Mouse (Mus musculus) stomach, postnatal 0 days (tissue): ENCODE results near the gene Ccdc153. TPM values are rescaled to one million over a fixed set of nuclear protein-coding genes. Genes with fewer than 3 reads are reported as not detected.

Experiments used
- ATAC-seq: fragments of 200-750 bp; cut with Nextera tagmentation; 2 replicates; pipeline ENCODE4 v1.8.0; 2017; ENCODE audit not compliant: low FRiP score, low TSS enrichment
- DNase-seq: peaks from one replicate; pipeline ENCODE4 v3.0.0-alpha.2; 2016; ENCODE audit warnings: low spot score
- H3K27ac ChIP-seq: fragments of 300-500 bp; sonication (generic); replicated peaks from 2 replicates; pipeline ENCODE4 v1.5.1; 2014; ENCODE audit warnings: mild to moderate bottlenecking, control low read depth
- H3K27me3 ChIP-seq: fragments of 300-500 bp; sonication (generic); 2 replicates; pipeline ENCODE4 v1.6.1; 2014; ENCODE audit warnings: low read length; ENCODE audit not compliant: control insufficient read depth, insufficient read depth
- H3K36me3 ChIP-seq: fragments of 300-500 bp; sonication (generic); 2 replicates; pipeline ENCODE4 v1.6.1; 2014; ENCODE audit warnings: low read length, mixed read lengths; ENCODE audit not compliant: control insufficient read depth, insufficient read depth
- H3K4me1 ChIP-seq: fragments of 300-500 bp; sonication (generic); replicated peaks from 2 replicates; pipeline ENCODE4 v1.6.1; 2014; ENCODE audit warnings: antibody characterized with exemption; ENCODE audit not compliant: control insufficient read depth, insufficient read depth
- H3K4me2 ChIP-seq: fragments of 300-500 bp; sonication (generic); replicated peaks from 2 replicates; pipeline ENCODE4 v1.6.1; 2014; ENCODE audit warnings: low read depth, mild to moderate bottlenecking, control low read depth, moderate library complexity
- H3K4me3 ChIP-seq: fragments of 300-500 bp; sonication (generic); 2 replicates; pipeline ENCODE4 v1.5.1; 2014; ENCODE audit warnings: low read depth, low read length, control low read depth
- H3K9ac ChIP-seq: fragments of 300-500 bp; sonication (generic); 2 replicates; pipeline ENCODE4 v1.6.1; 2014; ENCODE audit warnings: mild to moderate bottlenecking, low read length, control low read depth, mixed read lengths
- H3K9me3 ChIP-seq: fragments of 300-500 bp; sonication (generic); 2 replicates; pipeline ENCODE4 v1.6.1; 2016; ENCODE audit warnings: low read length; ENCODE audit not compliant: control insufficient read depth
- CTCF ChIP-seq: IDR thresholded peaks from 2 replicates; pipeline ENCODE4 v1.5.1; 2016; ENCODE audit warnings: antibody characterized with exemption, low read depth, mild to moderate bottlenecking, moderate library complexity
- EP300 ChIP-seq: optimal IDR thresholded peaks from 2 replicates; pipeline ENCODE3; 2016; ENCODE audit warnings: antibody characterized with exemption
- WGBS: fragments of 180-500 bp; shearing (Covaris S2); extraction: QIAGEN DNeasy Blood & Tissue Kit; methylation state at CpG from one replicate; pipeline ENCODE4 v1.1.7; 2014; 5-methylcytosine and 5-hydroxymethylcytosine counted together
- polyA plus RNA-seq: library from polyadenylated mRNA; unstranded; fragments of >200 nt; fragmentation: Nextera tagmentation; extraction: Ambion mirVana; gene quantifications from 2 replicates; pipeline ENCODE4 v1.2.1, GENCODE M21; 2015

Ccdc153 gene
- polyA plus RNA-seq, 1 experiment from 2014 or later = not detected

DNA sequence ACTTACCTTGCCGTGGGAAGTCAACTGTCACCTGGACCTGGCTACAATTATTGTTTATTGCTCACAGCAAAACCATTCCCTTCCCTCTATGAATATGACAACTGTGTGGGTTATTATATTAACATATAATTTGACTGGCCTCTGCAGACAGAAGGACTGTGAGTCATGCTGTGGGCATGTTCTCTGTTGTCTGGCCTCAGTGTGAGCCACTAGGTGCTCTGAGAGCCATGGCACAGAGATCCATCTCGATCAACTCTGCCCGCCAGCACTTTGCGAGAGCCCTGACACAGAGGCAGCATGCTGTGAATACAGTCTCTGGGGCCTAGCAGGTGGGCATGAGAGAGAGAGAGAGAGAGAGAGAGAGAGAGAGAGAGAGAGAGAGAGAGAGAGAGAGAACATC, 29.5 kb downstream of the Ccdc153 start:
- Histone ChIP-seq H3K27me3 (no peaks in the 10 kb centered on the region), H3K4me2 (no peak overlapping the region), H3K9ac (no peak overlapping the region), H3K9me3 (no peaks in the 10 kb centered on the region), H3K36me3 (no peaks in the 10 kb centered on the region), H3K4me1 (0 out of 2 replicates have a peak, but pooled peaks cover 2% of the 10 kb centered on the region), H3K4me3 (no peak overlapping the region), H3K27ac (no peak overlapping the region)
- 78% methylated on average over 4 of the region's 4 CpGs for WGBS
- TF ChIP-seq CTCF (no peak), EP300 (no peak)
- ATAC-seq (no peak), DNase-seq (no peak)

DNA sequence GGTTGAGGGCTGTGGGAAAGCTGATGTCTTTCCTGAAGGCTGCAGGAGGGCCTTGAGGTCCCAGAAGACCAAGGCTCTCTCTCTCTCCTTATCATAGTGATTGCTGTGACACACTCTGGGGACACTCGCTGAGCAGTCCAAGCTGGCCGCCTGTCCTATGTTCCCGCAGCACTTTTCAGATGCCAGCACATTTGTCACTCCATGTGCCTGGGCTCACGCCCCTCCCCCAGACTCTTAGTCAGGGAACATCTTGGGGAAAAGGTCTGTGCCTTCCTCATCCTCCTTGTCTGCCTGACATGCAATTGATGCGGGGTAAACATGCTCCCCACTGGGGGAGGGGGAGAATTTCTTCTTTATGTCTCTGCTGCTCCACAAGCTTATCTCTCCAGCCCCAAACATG, 42.7 kb downstream of the Ccdc153 start:
- DNase-seq (no peak), ATAC-seq (no peak)
- H3K27me3 ChIP-seq = no peaks in the 10 kb centered on the region
- no peaks in the 10 kb centered on the region for H3K4me1 ChIP-seq
- H3K4me3 ChIP-seq = no peak overlapping the region
- no peak for TF ChIP-seq CTCF
- no peak for TF ChIP-seq EP300
- peaks cover 2% of the 10 kb centered on the region; the same call in 1 of the 2 replicates for H3K36me3 ChIP-seq
- WGBS = 59% methylated on average over 5 of the region's 5 CpGs
- H3K27ac ChIP-seq = no peak overlapping the region
- H3K9me3 ChIP-seq = no peaks in the 10 kb centered on the region
- H3K4me2 ChIP-seq = no peak overlapping the region
- no peak overlapping the region for H3K9ac ChIP-seq

DNA sequence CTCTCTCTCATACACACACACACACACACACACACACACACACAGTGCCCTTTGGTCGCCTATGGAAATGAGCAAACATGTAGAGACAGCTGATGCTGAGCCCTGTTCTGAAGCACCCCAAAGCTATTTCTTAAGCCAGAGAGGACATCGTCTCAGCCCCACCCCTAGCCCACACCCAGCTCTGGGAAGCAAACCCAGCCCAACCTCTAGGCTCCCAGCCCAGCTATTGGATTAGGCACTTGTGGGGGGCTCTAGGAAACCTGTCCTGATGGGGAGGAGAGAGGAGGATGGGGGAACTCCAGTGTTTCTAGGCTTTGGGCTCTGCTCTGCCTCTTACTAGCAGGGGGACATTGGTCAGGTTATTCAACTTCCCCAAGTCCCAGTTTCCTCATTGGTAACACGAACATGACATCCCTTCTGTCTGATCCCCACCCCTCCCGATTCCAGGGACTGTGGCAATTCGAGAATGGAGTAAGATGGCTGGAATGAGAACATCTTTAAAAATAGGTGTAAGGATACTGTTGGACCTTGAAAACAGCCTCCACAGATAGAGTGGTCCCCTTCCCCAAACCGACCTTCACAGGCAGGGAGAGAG, 45.9 kb downstream of the Ccdc153 start:
- H3K36me3 ChIP-seq = peaks cover 4% of the 10 kb centered on the region; the same call in 1 of the 2 replicates
- H3K4me1 ChIP-seq = no peaks in the 10 kb centered on the region
- WGBS = 21% methylated on average over 6 of the region's 6 CpGs
- H3K27me3 ChIP-seq = no peaks in the 10 kb centered on the region
- ATAC-seq (no peak), DNase-seq (no peak)
- H3K9ac ChIP-seq = no peak overlapping the region
- TF ChIP-seq EP300 = no peak
- no peak for TF ChIP-seq CTCF
- H3K4me2 ChIP-seq = no peak overlapping the region; the same call in 1 of the 2 replicates
- H3K4me3 ChIP-seq = no peak overlapping the region
- no peak overlapping the region for H3K27ac ChIP-seq
- H3K9me3 ChIP-seq = no peaks in the 10 kb centered on the region

DNA sequence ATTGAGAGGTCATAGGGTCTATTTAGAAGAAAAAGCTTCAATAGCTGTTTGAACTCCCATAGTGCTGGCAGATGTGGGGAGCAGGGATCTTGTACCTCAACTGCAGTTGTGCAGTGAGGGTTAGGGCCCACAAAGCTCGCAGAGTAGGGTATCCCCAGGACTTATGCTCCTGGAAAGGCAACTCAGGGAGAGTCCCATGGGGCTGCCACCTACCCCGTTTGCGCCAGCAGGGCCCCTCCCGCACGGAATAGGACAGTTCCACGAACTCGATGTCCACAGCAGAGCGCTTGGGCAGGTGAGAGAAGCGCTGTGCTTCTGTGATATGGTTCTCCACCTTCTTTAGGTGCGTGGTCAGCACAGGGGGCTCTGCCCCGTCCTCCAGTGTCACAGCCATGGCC, 46.5 kb downstream of the Ccdc153 start:
- Histone ChIP-seq H3K4me3 (peak overlapping the region; percentile 61), H3K27ac (no peak overlapping the region), H3K4me1 (no peaks in the 10 kb centered on the region), H3K36me3 (peaks cover 4% of the 10 kb centered on the region; the same call in 1 of the 2 replicates), H3K9me3 (no peaks in the 10 kb centered on the region), H3K4me2 (peak overlapping the region; percentile 83), H3K27me3 (no peaks in the 10 kb centered on the region), H3K9ac (peak overlapping the region; percentile 63)
- DNase-seq = no peak
- TF ChIP-seq EP300 = no peak
- no peak for TF ChIP-seq CTCF
- ATAC-seq = 0 out of 2 replicates have a peak, but pooled peaks have one; percentile 10
- 16% methylated on average over 11 of the region's 11 CpGs for WGBS

DNA sequence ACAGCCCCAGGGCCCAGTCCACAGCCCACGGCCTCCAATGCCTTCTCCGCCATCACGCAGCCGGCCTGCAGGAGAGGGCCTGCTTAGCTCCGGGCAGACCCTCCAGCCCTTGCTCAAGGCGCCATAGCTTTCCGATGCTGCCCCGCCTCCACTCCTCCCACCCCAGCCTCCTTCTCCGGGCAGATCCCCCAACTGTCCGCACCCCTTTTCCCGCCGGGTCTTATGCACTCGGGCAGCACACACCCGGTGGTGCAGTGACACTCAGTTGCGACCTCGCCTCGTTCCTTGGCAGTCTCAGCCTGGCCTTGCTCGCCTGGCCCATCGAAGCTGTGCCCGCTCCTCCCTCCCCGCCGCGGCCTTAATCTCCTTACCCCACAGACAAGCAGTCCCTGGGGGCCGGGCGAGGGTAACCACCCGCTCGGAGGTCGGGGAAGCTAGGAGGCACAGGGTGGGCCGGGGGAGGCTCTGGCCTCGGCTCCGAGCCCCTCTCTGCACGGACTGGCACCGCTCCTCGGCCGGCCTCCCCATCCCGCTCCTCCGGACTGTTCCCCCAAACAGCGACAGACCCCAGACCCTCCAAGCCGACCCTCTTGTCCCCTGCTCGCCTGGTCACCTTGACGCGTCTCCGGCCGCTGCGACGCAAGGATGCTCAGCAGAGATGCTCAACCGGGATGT, 47.1 kb downstream of the Ccdc153 start:
- Histone ChIP-seq H3K36me3 (peaks cover 4% of the 10 kb centered on the region; the same call in 1 of the 2 replicates), H3K4me3 (peak overlapping the region; percentile 61), H3K27me3 (no peaks in the 10 kb centered on the region), H3K9ac (peak overlapping the region; percentile 63), H3K4me2 (peak overlapping the region; percentile 83), H3K9me3 (no peaks in the 10 kb centered on the region), H3K27ac (no peak overlapping the region), H3K4me1 (no peaks in the 10 kb centered on the region)
- DNase-seq (peak; percentile 50), ATAC-seq (peak; percentile 35; the same call in 1 of the 2 replicates)
- 1% methylated on average over 44 of the region's 47 CpGs for WGBS
- TF ChIP-seq EP300 (no peak), CTCF (no peak)
